Mouse (Mus musculus) heart, embryonic 10.5 days (tissue): ENCODE data around the gene Mospd1. TPM values are rescaled to one million over a fixed set of nuclear protein-coding genes. Genes with fewer than 3 reads are reported as not detected.

Experiments used
- polyA plus RNA-seq: library from polyadenylated mRNA; unstranded; fragments of >200 nt; fragmentation: Nextera tagmentation; extraction: Ambion mirVana; gene quantifications from 2 replicates; pipeline ENCODE4 v1.2.1, GENCODE M21; 2016

The Mospd1 gene
- polyA plus RNA-seq, 1 experiment from 2014 or later, result 40.6 TPM

Other genes with a start within 250 kb of the Mospd1 start
- gene Plac1, start 130.4 kb downstream of the Mospd1 start, polyA plus RNA-seq, result 13.3 and 15.1 TPM in 2 replicates
- gene Fam122b, start 100.7 kb downstream of the Mospd1 start, polyA plus RNA-seq, result 14.8 and 21.1 TPM in 2 replicates
- not detected in 2 replicates for gene Fam122c, start 97.1 kb downstream of the Mospd1 start, polyA plus RNA-seq
- not detected in 2 replicates for gene Etd, start 64.4 kb upstream of the Mospd1 start, polyA plus RNA-seq
- 31.0 and 48.5 TPM in 2 replicates for gene Rtl8c, start 237.5 kb upstream of the Mospd1 start, polyA plus RNA-seq
- gene Gm14597, start 238.5 kb upstream of the Mospd1 start, polyA plus RNA-seq, result not detected in 2 replicates